Mouse (Mus musculus): Measurements from ENCODE around the gene Trafd1.

- no peak for TF ChIP-seq CTCF (conservative IDR thresholded peaks at IDR 0.05; ENCODE audit: insufficient read depth, insufficient read length, low read depth, low read length)
- no peak for TF ChIP-seq POLR2A (IDR thresholded peaks at IDR 0.05; ENCODE audit: low read depth, low read length)
These were observed 13.6 kb upstream of the Trafd1 start for GRCm38 (mm10) chr5:121398965-121399462.
